Mouse (Mus musculus) megakaryocyte progenitor cell, adult 5-6 weeks (primary cell): ENCODE measurements around the gene Gm17482. TPM values are rescaled to one million over a fixed set of nuclear protein-coding genes. Genes with fewer than 3 reads are reported as not detected.
"Not testable (repeated sequence)": the region's sequence is repeated elsewhere in the genome, so short reads cannot be mapped to it uniquely, and the experiment has no call there.

Experiments used
- ATAC-seq: replicated peaks from 2 replicates; pipeline ENCODE4 v1.8.0; 2016; ENCODE audit warnings: mild to moderate bottlenecking, moderate TSS enrichment, inconsistent platforms; ENCODE audit not compliant: poor library complexity
- total RNA-seq, 2 experiments: library from RNA; stranded (forward) in 1 of 2; stranded (reverse) in 1 of 2; fragments of 157-497, 149-512 nt in 1 of 2; fragments of 200-1000 nt in 1 of 2; gene quantifications; 2 replicates each; pipeline versions ENCODE4 v1.2.3 to v1.2.4; 2015 to 2017

The Gm17482 gene
- total RNA-seq (2015) = not detected in 2 replicates
- total RNA-seq (2017) = not detected in 2 replicates

- ATAC-seq = no peak
Measured at GRCm38 (mm10) chr6:115227043-115227442, at the start of gene Gm17482. Gm17482 (plus strand) TSS chr6:115227343.

- ATAC-seq = peak; percentile 60; the same call in 1 of the 2 replicates
Measured at GRCm38 (mm10) chr6:115178826-115179225, 48.3 kb upstream of the Gm17482 start.

GRCm38 (mm10) chr6:115181094-115181493 is 46.0 kb upstream of the Gm17482 start:
- no peak for ATAC-seq

GRCm38 (mm10) chr6:115191111-115191510 is 36.0 kb upstream of the Gm17482 start:
- no peak for ATAC-seq

- peak; percentile 60; the same call in 1 of the 2 replicates for ATAC-seq
Measured at GRCm38 (mm10) chr6:115200753-115201152, 26.4 kb upstream of the Gm17482 start.

GRCm38 (mm10) chr6:115203029-115203428 is 24.1 kb upstream of the Gm17482 start:
- no peak for ATAC-seq

GRCm38 (mm10) chr6:115210187-115210586 is 17.0 kb upstream of the Gm17482 start:
- no peak for ATAC-seq

- no peak for ATAC-seq
Measured at GRCm38 (mm10) chr6:115210820-115211219, 16.3 kb upstream of the Gm17482 start.

- ATAC-seq = no peak
Measured at GRCm38 (mm10) chr6:115212132-115212903, 14.8 kb upstream of the Gm17482 start.

- no peak for ATAC-seq
Measured at GRCm38 (mm10) chr6:115213129-115213528, 14.0 kb upstream of the Gm17482 start.

- no peak for ATAC-seq
Measured at GRCm38 (mm10) chr6:115221215-115221641, 5.9 kb upstream of the Gm17482 start.

- ATAC-seq = no peak
Measured at GRCm38 (mm10) chr6:115225519-115225918, 1.6 kb upstream of the Gm17482 start.

GRCm38 (mm10) chr6:115227529-115227928 is 386 bp downstream of the Gm17482 start:
- peak; percentile 98 for ATAC-seq

- no peak for ATAC-seq
Measured at GRCm38 (mm10) chr6:115230557-115230956, 3.4 kb downstream of the Gm17482 start.

GRCm38 (mm10) chr6:115231836-115232235 is 4.7 kb downstream of the Gm17482 start:
- no peak for ATAC-seq

GRCm38 (mm10) chr6:115232562-115232961 is 5.4 kb downstream of the Gm17482 start:
- no peak for ATAC-seq

GRCm38 (mm10) chr6:115238031-115239027 is 11.2 kb downstream of the Gm17482 start:
- no peak for ATAC-seq

GRCm38 (mm10) chr6:115239335-115239734 is 12.2 kb downstream of the Gm17482 start:
- ATAC-seq = no peak

- ATAC-seq = not testable (repeated sequence)
Measured at GRCm38 (mm10) chr6:115240431-115240830, 13.3 kb downstream of the Gm17482 start.

- ATAC-seq = no peak
Measured at GRCm38 (mm10) chr6:115241131-115241699, 14.1 kb downstream of the Gm17482 start.

- ATAC-seq = no peak
Measured at GRCm38 (mm10) chr6:115241939-115242338, 14.8 kb downstream of the Gm17482 start.
